Mouse (Mus musculus) heart, adult 9 months (tissue): ENCODE results near the gene Nvl.
A peak's percentile ranks its signal among the peaks of the same experiment; 100 is the strongest.

ENCODE experiments used
- DNase-seq, 2 experiments: peaks; one replicate each; pipeline ENCODE4 v3.0.0; 2022; ENCODE audit warnings: low spot score in 2 of 2

The Nvl gene

GRCm38 (mm10) chr1:181143950-181144836, at the start of gene Nvl, which contains the start of gene Cnih4:
TSS of gene Nvl (minus strand) at chr1:181144204.
TSS of gene Cnih4 (plus strand) at chr1:181144693.
- DNase-seq = peak; percentile 92

- DNase-seq = no peak
Observed at GRCm38 (mm10) chr1:181188925-181189324, 44.9 kb upstream of the Nvl start.

GRCm38 (mm10) chr1:181170210-181170609, 26.2 kb upstream of the Nvl start:
- no peak for DNase-seq

DNA sequence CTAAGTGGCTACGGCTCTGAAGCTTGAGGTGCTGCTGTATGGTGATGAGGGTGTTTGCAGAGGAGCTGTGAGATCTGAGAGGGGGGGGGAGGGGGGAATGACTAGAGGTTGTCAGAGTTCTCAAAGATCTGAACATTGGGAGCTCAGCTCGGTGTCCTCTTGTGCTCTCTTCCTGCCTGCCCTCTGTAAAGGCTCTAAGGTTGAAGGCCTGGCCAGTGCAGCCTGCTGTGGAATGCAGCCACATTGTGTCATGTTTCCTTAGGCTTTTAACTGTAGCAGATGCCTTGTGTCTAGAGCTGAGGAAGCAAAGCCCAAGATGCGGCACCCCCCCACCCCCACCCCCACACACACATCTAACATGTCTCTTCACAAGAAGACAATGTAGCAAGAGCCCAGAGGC, 24.4 kb upstream of the Nvl start:
- no peak for DNase-seq

GRCm38 (mm10) chr1:181167816-181168215, 23.8 kb upstream of the Nvl start:
- no peak for DNase-seq

GRCm38 (mm10) chr1:181151541-181151940, 7.5 kb upstream of the Nvl start:
- DNase-seq = no peak

DNA sequence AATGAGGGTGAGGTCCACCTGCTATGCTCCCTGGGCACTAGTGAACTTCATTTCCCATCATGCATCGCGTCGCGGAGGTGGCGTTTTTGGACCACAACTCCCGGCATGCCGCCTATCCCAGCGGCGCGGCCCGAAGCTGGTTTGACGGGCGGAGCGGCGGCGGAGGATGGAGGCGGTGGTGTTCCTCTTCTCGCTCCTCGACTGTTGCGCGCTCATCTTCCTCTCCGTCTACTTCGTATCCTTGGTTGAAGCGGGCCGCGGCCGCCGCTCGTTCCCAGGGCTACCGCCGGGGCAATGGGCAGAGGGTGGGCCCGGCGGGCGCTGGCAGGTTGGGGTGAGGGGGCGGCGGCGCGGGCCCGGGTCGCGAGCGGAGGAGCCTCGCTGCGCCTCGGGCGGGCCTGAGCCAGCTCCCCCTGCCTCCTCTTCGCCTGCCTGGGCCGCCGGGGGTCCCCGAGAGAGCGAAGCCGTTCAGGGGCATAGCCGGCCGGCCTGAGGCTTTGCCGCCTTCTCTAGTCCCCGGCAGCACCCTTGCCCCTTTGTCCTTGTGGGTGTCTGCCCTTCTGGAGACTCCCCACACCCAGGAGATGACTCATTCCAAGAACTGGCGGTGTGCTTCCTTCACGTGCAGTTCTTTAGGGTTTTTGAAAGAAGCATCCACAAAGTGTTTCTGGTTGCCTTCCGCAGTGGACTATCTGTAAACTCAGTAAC, 7.0 kb upstream of the Nvl start:
- peak; percentile 84 to 89 for DNase-seq

GRCm38 (mm10) chr1:181150431-181150826, 6.4 kb upstream of the Nvl start:
- DNase-seq = no peak

DNA sequence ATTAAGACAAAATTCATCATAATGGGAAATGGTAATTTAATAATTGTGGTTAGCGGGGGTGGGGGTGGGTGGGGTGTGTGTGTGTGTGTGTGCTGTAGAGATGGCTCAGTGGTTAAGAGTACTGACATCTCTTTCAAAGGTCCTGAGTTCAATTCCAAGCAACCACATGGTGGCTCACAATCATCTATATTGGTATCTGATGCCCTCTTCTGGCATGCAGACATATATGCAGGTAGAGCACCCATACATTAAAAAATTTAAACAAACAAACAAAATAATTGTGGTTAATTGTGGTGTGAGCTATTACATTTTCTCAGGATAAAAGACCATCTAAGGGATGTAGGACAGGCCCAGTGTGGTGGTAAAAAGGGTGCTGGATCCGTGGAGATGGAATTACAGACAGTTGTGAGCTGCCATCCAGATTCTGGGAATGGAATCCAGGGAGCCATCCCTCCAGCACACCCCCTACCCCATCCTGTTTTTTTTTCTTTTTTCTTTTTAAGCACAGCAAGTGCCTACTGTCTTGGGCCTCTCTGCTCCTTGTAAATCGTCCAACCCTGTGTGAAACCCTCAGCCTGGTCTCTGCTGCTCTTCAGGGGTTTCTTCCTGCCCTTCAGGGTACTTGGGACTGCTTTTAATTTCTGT, 5.5 kb upstream of the Nvl start:
- no peak for DNase-seq

GRCm38 (mm10) chr1:181148540-181148939, 4.5 kb upstream of the Nvl start:
- DNase-seq = no peak

DNA sequence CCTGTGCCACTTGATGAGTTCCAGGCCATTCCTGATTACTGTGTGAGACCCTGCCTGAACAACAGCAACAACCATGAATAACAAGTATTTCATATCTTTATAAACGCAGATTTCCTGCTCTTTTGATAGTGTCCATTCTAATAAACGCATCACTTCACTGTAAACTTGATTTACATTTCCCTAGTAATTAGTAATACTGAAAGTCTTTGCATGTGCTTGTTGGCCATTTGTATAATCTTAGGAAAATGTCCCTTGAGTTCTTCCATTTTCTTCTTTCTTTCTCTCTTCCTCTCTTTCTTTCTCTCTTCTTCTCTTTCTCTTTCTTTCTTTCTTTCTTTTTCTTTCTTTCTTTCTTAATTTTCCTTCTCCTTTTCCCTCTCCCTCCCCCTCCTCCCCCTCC, 2.2 kb upstream of the Nvl start:
- DNase-seq = no peak

- peak in 1 of 2 experiments; percentile 5 for DNase-seq
Observed at GRCm38 (mm10) chr1:181144966-181145365, 962 bp upstream of the Nvl start.

- DNase-seq = no peak
Observed at GRCm38 (mm10) chr1:181143609-181143949, 425 bp downstream of the Nvl start.

GRCm38 (mm10) chr1:181138730-181139129, 5.3 kb downstream of the Nvl start:
- DNase-seq = no peak

GRCm38 (mm10) chr1:181131915-181132314, 12.1 kb downstream of the Nvl start:
- no peak for DNase-seq

DNA sequence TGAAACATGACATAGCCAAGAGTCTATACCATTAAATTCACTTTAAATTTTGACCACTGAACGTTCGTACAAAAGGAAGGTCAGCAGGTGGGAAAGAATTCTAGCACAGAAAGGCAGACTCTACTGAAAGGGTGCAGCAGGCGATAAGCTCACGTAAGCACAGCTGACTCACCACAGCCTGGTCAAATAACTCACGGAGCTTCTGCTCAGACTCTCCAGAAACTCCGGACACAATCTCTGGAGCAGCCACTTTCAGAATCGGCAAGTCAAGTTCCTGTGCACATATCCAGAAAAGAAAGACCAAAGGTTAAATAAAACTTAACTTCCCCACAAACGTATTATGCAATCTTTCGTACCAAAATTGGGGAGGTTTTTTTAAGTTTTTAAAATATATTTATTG, 17.2 kb downstream of the Nvl start:
- no peak for DNase-seq

DNA sequence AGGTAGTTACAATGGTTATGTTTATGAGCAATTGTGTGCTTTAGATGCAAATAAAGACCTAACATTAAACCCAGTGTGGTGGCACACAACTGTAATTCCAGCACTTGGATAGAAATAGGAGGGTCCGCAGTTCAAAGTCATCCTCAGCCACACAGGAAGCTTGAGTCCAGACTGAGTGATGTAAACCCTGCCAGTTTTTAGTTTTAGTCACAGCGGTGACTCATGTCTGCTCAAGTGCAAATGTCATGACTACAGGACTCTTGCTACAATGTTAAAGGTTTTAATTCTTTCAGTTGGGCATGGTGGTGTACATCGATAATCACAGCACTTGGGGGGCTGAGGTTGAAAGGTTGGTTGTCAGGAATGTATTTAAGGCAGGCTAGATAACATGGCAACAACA, 18.1 kb downstream of the Nvl start:
- no peak for DNase-seq

- no peak for DNase-seq
Observed at GRCm38 (mm10) chr1:181124145-181124544, 19.9 kb downstream of the Nvl start.

GRCm38 (mm10) chr1:181117112-181117511, 26.9 kb downstream of the Nvl start:
- no peak for DNase-seq

- no peak for DNase-seq
Observed at GRCm38 (mm10) chr1:181090048-181090447, 54.0 kb downstream of the Nvl start.

GRCm38 (mm10) chr1:181084021-181084420, 60.0 kb downstream of the Nvl start:
- no peak for DNase-seq

GRCm38 (mm10) chr1:181073075-181073474, 70.9 kb downstream of the Nvl start:
- DNase-seq = no peak

DNA sequence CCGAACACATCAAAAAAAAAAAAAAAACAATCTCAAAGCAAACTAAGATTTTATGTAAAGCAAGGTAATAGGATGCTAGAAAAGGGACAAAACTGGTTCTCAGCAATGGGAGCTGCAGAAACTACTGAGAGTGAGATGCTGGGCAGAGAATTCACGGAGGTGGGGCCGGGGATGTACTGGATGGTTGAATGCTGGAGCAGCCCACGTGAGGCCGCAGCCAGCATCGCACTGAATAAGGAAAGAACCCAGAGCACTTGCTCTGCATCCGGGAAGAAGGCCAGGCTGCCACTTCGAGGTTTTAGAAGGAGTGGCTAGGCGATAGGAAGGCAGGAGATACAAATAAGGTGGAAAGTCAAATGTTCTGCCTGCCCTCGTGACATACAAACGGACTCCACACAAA, 74.3 kb downstream of the Nvl start:
- DNase-seq = no peak
